Mouse (Mus musculus) liver, embryonic 14.5 days (tissue): ENCODE measurements at regions not wholly inside any gene's neighbourhood (a gene's known extent, or its start where the extent isn't known, plus 50 kb on each side); places are given as distances from the start of the nearest gene placed in this dataset.
A peak's percentile ranks its signal among the peaks of the same experiment; 100 is the strongest.

ENCODE experiments used
- ATAC-seq: fragments of 200-750 bp; cut with Nextera tagmentation; 2 replicates; pipeline ENCODE4 v1.8.0; 2017; ENCODE audit warnings: moderate number of reproducible peaks, mild to moderate bottlenecking, moderate library complexity; ENCODE audit not compliant: insufficient read depth
- DNase-seq, 3 experiments: peaks; one replicate each; pipeline ENCODE4 v3.0.0-alpha.2; 2012 to 2013; ENCODE audit warnings: low read depth in 3 of 3, low spot score in 3 of 3
- H3K27ac ChIP-seq: fragments of 300-500 bp; sonication (generic); 2 replicates; pipeline ENCODE4 v1.5.1; 2014; ENCODE audit warnings: moderate library complexity, mild to moderate bottlenecking, control low read depth, inconsistent platforms
- H3K27me3 ChIP-seq: fragments of 300-500 bp; sonication (generic); 2 replicates; pipeline ENCODE4 v1.6.1; 2014; ENCODE audit warnings: mild to moderate bottlenecking, low read length, moderate library complexity; ENCODE audit not compliant: control insufficient read depth, insufficient read depth
- H3K36me3 ChIP-seq: fragments of 300-500 bp; sonication (generic); replicated peaks from 2 replicates; pipeline ENCODE4 v1.6.1; 2014; ENCODE audit warnings: low read depth; ENCODE audit not compliant: control insufficient read depth, insufficient read depth
- H3K4me1 ChIP-seq, 2 experiments: fragments of 200-500 bp in 1 of 2; fragments of 300-500 bp in 1 of 2; sonication (generic) in 1 of 2; replicated peaks; 2 replicates each; pipeline ENCODE4 v1.6.1; 2012 to 2014; ENCODE audit warnings: antibody characterized with exemption in 1 of 2, inconsistent platforms in 1 of 2, low read length in 1 of 2; ENCODE audit not compliant: control insufficient read depth in 2 of 2, insufficient read depth in 2 of 2
- H3K4me2 ChIP-seq: fragments of 300-500 bp; sonication (generic); 2 replicates; pipeline ENCODE4 v1.6.1; 2014; ENCODE audit warnings: low read depth, mild to moderate bottlenecking, control low read depth, moderate library complexity
- H3K4me3 ChIP-seq, 2 experiments: fragments of 200-500 bp in 1 of 2; fragments of 300-500 bp in 1 of 2; sonication (generic) in 1 of 2; 2 replicates each; pipeline ENCODE4 v1.5.1; 2012 to 2014; ENCODE audit warnings: low read depth in 2 of 2, low read length in 2 of 2, mild to moderate bottlenecking in 2 of 2, control low read depth in 1 of 2, inconsistent platforms in 1 of 2, moderate library complexity in 1 of 2; ENCODE audit not compliant: insufficient read depth in 1 of 2
- H3K9ac ChIP-seq: fragments of 300-500 bp; sonication (generic); replicated peaks from 2 replicates; pipeline ENCODE4 v1.6.1; 2014; ENCODE audit warnings: mild to moderate bottlenecking, control low read depth, moderate library complexity
- H3K9me3 ChIP-seq: fragments of 300-500 bp; sonication (generic); 2 replicates; pipeline ENCODE4 v1.6.1; 2016; ENCODE audit warnings: low read length, mixed read lengths; ENCODE audit not compliant: control insufficient read depth
- CTCF ChIP-seq: IDR thresholded peaks from 2 replicates; pipeline ENCODE4 v1.5.1; 2016; ENCODE audit warnings: antibody characterized with exemption, low read depth, control low read depth
- EP300 ChIP-seq: IDR thresholded peaks from 2 replicates; pipeline ENCODE4 v1.6.1; 2016; ENCODE audit warnings: antibody characterized with exemption, low read depth
- WGBS: fragments of 180-500 bp; shearing (Covaris S2); extraction: QIAGEN DNeasy Blood & Tissue Kit; methylation state at CpG from one replicate; pipeline ENCODE4 v1.1.7; 2014; ENCODE audit not compliant: insufficient replicate concordance; 5-methylcytosine and 5-hydroxymethylcytosine counted together

DNA sequence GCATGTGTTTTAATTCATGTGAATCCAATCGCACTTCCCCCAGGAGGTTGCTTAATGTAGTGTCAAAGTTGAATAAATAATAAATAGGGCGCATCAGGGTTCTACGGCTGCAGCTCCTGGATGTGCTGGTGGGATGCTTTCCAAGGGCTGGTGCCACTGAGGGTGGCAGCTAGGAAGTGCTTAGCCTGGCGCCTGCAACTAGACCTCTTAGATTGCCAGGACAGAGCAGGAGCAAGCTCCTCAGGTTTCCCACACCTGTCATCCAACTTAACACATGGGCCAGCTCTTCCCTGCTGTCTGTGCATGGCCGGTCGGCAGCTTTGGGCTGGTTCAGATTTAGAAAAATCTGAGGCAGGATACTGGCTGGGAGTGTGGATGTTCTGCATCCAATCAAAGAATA, 282.6 kb upstream of the Fam19a5 start:
- no peak overlapping the region for H3K4me3 ChIP-seq
- H3K27me3 ChIP-seq, result no peaks in the 10 kb centered on the region
- H3K4me1 ChIP-seq, result no peaks in the 10 kb centered on the region
- 75% methylated on average over 6 of the region's 6 CpGs for WGBS
- DNase-seq (no peak), ATAC-seq (no peak)
- no peak for TF ChIP-seq CTCF
- no peak for TF ChIP-seq EP300
- H3K27ac ChIP-seq, result no peak overlapping the region
- H3K4me2 ChIP-seq, result no peak overlapping the region
- H3K9ac ChIP-seq, result no peak overlapping the region
- H3K9me3 ChIP-seq, result no peaks in the 10 kb centered on the region
- no peaks in the 10 kb centered on the region for H3K36me3 ChIP-seq

DNA sequence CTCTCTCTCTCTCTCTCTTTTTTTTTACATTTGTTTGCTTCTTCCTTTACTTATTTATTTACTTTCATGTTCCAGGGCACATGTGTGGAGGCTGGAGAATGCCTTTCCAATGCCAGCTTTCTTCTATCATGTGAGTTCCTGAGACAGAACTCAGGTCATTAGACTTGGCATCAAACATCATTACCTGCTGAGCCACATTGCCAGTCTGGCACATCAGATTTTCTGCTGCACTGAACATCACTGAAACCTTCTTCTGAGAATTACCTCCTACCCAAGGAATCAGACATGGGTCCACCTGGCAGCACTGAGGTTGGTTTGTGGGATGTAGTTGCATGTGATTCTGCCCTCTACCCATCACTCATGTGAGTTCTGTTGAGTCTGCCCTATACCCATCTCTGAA, 279.2 kb upstream of the Fam19a5 start:
- H3K4me2 ChIP-seq, result no peak overlapping the region
- H3K27me3 ChIP-seq, result no peaks in the 10 kb centered on the region
- no peaks in the 10 kb centered on the region for H3K36me3 ChIP-seq
- ATAC-seq, result no peak
- no peak for DNase-seq
- no peak overlapping the region for H3K27ac ChIP-seq
- H3K4me1 ChIP-seq, result no peaks in the 10 kb centered on the region
- no peaks in the 10 kb centered on the region for H3K9me3 ChIP-seq
- no peak overlapping the region for H3K4me3 ChIP-seq
- H3K9ac ChIP-seq, result no peak overlapping the region
- TF ChIP-seq EP300 (no peak), CTCF (no peak)

DNA sequence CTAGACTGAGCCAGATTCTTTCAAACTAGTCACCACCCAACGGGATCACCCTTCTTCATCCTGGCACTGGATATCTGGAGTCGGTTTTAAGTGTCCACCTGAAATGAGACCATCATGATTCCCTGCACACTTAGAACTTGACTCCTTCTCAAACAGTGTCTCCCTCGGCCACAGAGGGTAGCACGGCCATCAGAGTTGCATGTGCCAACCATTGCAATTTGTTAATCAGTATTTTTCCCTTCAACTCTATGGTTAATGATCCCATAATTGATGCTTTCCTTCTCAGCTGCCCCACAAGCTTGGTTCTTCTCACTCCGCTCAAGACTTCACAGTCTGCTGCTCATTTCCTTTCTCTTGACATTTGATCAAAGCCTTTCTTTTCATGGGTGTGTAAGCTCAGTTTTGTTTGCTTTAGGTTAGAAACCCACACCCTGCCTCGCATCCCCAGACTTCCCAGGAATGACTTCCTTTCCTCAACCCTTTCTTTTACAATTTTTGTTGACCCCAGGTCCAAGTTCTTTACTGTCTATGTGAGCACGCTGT, 253.0 kb upstream of the Fam19a5 start:
- TF ChIP-seq CTCF (no peak), EP300 (no peak)

GRCm38 (mm10) chr15:87319896-87320295, 224.2 kb upstream of the Fam19a5 start:
- no peak for ATAC-seq

More for the DNA sequence above, 253.0 kb upstream of the Fam19a5 start:
- 48% methylated on average over 7 of the region's 7 CpGs for WGBS
- no peaks in the 10 kb centered on the region for H3K36me3 ChIP-seq
- H3K9me3 ChIP-seq, result no peaks in the 10 kb centered on the region
- no peak for ATAC-seq
- H3K27ac ChIP-seq, result no peak overlapping the region
- no peak overlapping the region for H3K4me2 ChIP-seq
- no peak overlapping the region for H3K4me3 ChIP-seq
- H3K4me1 ChIP-seq, result no peaks in the 10 kb centered on the region
- no peaks in the 10 kb centered on the region for H3K27me3 ChIP-seq
- no peak overlapping the region for H3K9ac ChIP-seq
- no peak for DNase-seq

DNA sequence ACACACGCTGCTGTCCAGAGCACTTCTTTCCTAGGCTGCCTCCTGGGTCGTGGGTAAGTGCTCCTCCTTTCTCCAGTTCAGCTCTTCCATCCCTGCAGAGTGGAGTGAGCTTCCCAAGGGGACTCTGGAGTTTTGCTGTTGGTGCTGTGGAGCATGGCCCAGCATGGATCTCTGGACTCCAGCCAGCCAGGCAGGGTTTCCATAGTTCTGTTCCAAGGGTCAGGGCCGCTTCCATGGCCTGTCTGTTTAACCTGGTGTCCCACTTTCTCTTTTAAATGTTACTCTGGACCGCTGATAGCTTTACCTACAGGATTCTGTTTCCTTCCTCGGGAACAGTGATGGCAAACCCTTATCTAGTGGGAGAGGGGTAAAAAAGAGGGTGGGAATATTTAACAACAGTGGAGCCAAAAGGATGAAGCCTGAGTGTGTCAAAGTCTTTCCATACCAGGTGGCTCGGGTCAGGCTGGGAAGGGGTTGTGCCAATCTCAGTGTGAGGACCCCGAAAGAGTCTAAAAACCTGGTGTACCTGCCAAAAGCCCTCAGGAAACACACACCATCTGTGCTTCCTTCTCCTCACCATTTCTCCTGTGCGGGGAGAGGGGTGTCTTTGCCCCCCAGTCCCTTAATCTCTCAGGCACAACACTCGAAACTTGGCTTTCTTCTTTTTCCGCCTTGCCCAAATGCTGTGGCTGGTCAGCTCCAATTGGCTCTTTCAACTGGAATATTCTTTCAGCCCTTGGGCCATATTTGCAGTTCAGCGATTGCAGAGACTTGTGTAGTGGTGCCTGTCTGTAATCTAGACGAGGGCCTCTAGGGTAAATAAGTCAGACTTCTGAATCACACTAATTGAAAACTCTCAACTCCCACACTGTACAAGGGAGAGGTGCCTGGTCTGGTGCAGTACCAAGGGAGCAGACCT, 222.8 kb upstream of the Fam19a5 start:
- H3K4me1 ChIP-seq, result no peaks in the 10 kb centered on the region
- H3K4me3 ChIP-seq, result no peak overlapping the region
- H3K36me3 ChIP-seq, result no peaks in the 10 kb centered on the region
- WGBS, result 50% methylated on average over 12 of the region's 12 CpGs
- no peak for TF ChIP-seq EP300
- TF ChIP-seq CTCF, result no peak
- H3K27me3 ChIP-seq, result no peaks in the 10 kb centered on the region
- H3K9me3 ChIP-seq, result no peaks in the 10 kb centered on the region
- H3K4me2 ChIP-seq, result no peak overlapping the region
- H3K27ac ChIP-seq, result no peak overlapping the region
- no peak for ATAC-seq
- H3K9ac ChIP-seq, result no peak overlapping the region
- peak in 1 of 3 experiments; percentile 6 for DNase-seq

More at GRCm38 (mm10) chr15:87319896-87320295, 224.2 kb upstream of the Fam19a5 start:
- Histone ChIP-seq H3K9ac (no peak overlapping the region), H3K4me2 (no peak overlapping the region), H3K4me3 (no peak overlapping the region), H3K36me3 (no peaks in the 10 kb centered on the region), H3K4me1 (no peaks in the 10 kb centered on the region), H3K9me3 (no peaks in the 10 kb centered on the region), H3K27me3 (no peaks in the 10 kb centered on the region), H3K27ac (no peak overlapping the region)
- no peak for DNase-seq
- TF ChIP-seq EP300 (no peak), CTCF (no peak)
